Mouse (Mus musculus) kidney, adult 2 months (tissue): Measurements from ENCODE around the gene 6030468B19Rik.

Experiments
- CTCF ChIP-seq: fragments of 200-500 bp; conservative IDR thresholded peaks from 2 replicates; pipeline ENCODE4 v1.5.1; 2011; ENCODE audit warnings: low read depth, mild to moderate bottlenecking, control low read depth, low read length, moderate library complexity, mixed read lengths; ENCODE audit not compliant: insufficient read depth, insufficient read length
- POLR2A ChIP-seq: fragments of 200-500 bp; IDR thresholded peaks from one replicate; pipeline ENCODE4 v1.6.1; 2011; ENCODE audit warnings: low read depth, low read length, control low read depth

DNA sequence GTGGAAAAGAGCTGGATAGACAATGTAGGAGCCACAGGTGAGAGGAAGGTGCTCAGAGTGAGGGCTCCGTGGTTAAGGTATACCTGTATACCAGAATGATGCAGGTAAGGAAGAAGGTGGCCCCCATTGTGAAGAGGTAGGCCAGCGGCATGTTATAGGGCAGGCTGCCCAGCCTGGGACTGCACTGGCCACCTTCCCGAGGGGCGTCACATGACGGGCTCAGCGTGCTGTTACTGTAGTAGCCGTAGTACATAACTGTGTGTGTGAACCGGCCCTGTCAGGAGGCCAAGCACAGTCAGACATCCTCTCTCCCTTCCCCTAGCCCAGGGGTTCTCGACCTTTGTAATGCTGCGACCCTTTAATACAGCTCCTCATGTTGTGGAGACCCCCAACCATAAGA is 22.5 kb upstream of the 6030468B19Rik start:
- TF ChIP-seq CTCF = no peak
- no peak for TF ChIP-seq POLR2A
